Mouse (Mus musculus) left cerebral cortex, adult 9 months (tissue): ENCODE measurements at regions not wholly inside any gene's neighbourhood (a gene's known extent, or its start where the extent isn't known, plus 50 kb on each side); places are given as distances from the start of the nearest gene placed in this dataset.

ENCODE experiments used
- DNase-seq, 2 experiments: peaks; one replicate each; pipeline ENCODE4 v3.0.0; 2022; ENCODE audit warnings: low spot score in 2 of 2

DNA sequence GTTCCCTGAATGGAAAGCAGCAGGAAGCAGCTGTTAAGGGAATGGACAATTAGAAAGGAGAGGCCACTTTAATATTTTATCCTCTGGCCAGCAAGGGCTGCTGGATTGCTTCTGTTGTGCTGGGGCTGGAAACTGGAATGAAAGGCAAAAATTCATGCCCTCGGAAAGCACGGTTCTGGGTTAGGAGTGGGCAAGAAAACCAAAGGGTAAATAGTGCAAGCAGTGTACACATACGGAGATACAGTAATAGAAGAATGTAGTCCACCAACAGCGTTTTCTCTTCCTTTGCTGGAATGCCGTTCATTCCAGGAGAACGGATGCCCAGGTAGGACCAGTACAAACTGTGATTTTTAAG is 50.8 kb upstream of the Zfr start:
- no peak for DNase-seq

DNA sequence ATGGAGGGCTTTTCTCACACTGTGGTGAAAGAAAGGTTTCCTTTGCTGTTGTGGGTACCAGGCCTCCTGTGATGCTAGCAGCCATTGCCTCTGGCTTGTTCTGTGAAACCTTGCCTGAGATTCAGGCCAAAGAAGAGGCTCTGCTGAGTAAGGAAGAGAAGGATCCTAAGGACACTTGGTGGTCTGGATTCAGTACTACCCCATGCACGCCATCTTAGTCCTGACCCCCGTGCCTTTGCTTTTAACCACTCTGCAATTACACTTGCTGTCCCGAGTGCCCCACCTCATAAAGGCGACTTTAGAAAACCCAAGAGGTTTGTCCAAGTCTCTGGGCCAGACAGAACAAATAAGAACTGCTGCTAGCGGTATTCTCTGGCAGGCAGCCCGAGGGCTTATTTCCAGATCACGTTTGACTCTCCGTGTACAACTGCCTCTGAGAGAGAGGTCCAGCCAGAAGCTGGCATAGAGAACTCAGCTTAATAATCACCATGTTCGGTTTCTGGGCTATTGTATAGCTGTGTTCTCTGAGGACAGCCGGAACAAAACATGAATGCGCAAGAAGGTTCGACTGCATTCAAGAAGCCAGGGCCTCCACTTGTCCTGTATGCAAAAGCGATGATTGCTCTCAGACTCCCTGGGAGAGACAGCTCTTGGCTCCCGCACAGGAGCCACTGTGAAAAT is 51.3 kb upstream of the Zfr start:
- peak in 1 of 2 experiments; percentile 57 for DNase-seq

DNA sequence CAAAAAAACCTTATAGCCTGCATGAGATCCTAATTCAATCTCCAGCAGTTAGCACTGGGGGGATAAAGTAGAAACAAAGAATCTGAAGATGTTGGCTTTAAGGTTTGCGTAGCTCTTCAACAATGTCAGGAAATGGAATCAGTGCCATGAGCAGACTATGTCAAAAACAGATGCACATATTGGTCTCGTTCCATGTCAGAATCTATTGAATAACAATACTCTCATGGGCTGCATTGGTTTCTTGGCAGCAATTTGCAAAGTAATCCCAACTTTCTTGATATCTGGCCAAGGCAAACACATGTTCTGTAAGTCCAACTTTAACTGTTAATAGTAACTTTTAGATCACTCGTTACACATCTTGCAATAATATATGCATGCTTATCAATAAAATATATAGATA is 58.1 kb upstream of the Sub1 start:
- no peak for DNase-seq

DNA sequence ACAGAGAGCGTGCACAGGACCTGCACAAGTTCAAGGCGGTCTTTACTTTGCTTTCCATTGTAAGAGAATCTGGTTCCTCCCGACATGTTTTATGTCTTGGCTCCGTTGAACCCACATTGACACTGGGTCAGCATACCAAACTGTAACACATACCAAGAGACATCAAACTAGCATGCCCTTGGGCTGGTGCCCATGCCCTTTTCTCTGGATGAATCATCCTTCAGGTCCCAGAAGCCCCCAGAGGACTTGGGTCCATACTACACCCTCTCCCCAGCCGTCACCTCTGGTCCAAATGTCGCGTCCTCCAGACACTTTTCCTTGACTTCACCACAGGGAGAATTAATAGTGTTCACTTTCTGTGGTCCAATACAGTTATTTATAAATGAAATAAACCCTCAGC is 56.8 kb upstream of the Sub1 start:
- DNase-seq = no peak

DNA sequence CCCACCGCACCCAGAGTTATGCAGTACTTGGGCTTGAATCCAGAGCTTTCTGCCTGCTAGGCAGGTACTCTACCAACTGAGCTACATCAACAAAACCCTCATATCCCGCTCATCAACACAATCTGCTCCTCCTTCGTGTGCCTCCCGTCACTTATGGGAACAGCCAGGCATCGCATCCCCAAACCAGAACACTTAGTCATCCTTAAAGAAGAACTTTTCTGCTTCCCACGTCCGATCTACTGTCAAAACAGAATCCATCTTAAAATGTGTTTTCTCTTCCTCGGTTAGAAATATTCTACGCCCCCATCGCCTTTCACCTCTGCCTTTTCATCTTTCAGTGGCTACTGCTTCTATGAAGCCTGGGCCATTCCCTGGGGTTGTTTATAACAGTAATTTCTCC is 52.2 kb upstream of the Sub1 start:
- DNase-seq = peak in 1 of 2 experiments; percentile 31

DNA sequence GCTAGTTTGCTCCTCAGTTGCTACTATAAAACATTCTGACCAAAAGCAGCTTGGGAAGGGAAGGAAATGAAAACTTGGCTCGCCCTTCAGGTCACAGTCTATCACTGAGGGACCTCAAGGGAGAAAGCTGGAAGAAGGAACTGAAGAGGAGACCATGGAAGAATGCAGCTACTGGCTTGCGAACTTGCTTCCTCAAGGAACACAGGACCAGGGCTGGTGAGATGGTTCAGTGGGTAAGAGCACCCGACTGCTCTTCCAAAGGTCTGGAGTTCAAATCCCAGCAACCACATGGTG is 51.4 kb upstream of the Sub1 start:
- no peak for DNase-seq

DNA sequence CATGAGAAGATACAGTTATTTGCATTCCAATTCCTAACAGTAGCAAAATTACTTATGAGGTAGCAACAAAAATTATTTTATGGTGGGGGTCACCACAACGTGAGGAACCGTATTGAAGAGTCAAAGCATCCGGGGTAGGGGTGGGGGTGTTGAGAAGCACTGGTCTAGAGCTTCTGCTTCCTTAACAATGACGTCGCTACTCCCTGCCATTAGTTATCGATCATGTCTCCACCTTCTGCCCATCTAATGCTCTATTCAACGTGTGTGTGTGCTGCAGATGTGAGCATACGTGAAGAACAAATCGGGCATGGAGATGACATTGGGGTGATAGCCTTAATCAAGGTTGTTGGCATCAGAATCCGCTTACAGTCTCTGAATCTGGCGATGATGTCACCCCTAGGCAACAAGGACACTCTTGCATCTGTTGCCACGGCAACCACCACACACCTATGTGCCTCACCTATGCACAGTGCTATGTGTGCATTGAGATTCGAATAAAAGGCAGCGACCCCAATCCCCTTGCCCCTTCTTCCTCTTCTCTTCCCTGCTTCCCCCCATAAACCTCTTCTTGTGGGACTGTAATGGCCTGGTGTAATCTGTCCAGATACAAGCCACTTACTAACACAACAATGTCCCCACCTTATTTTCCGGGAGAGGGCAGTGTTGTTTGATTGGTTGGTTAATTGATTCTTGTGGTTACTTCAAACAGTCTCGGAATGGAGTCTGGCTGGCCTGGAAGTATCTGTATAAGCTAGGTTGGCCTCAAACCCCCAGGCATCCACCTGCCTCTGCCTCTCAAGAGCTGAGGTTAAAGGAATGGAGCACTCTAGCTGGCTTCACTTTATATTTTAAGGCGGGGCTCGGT is 50.8 kb upstream of the Sub1 start:
- DNase-seq = no peak
